Mouse (Mus musculus): Measurements from ENCODE around the gene Srp54b.
"Not testable (repeated sequence)": the region's sequence is repeated elsewhere in the genome, so short reads cannot be mapped to it uniquely, and the experiment has no call there.

The Srp54b gene

DNA sequence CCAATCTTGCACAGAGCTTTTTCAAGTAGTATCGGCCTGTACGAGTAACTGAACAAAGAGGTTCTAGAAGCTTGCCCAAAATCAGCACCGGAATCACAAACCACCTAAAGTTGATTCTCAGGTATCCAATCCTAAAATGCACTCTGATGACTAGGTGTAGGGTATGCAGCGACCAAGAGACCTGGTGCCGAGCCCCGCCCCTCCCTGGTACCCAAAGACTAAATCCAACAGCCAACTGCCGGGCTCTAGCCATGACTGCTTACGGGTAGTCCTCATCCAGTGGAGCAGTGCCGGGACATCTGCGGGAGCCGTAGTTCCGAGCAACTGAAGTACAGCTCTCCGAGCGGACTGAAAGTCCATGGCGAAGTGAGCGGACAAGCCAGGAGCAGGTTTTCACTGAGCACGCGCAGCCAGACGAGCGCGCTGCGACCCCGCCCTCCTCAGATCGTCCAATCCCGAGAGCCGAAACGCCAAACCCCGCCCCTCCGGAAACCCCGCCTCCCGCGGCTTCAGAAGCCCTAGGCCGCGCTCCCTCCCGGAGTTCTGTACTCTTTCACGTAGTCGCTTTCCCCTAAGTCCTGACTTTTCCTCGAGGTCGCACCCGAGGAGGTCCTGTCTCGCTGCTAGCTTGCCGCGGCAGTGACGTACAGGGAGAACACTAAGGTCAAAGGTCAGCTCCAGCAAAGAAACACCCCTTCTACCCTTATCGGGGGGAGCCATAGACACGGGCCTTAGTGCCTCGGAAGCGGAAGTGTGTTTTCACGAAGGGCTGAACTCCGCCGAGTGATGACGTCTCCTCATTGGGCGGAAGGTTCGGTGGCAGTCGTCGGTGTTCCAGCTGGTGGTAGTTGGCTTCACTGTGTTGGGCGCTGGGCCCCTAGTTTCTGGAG lies at the start of gene Srp54b:
TSS of gene Srp54b (plus strand) at position 546 of the 890 bp plus-strand sequence.
- DNase-seq (ENCODE audit: low spot score), result not testable (repeated sequence)

GRCm38 (mm10) chr12:55112616-55113015 lies 42.3 kb upstream of the Srp54b start:
- not testable (repeated sequence) for DNase-seq (ENCODE audit: low spot score)

DNA sequence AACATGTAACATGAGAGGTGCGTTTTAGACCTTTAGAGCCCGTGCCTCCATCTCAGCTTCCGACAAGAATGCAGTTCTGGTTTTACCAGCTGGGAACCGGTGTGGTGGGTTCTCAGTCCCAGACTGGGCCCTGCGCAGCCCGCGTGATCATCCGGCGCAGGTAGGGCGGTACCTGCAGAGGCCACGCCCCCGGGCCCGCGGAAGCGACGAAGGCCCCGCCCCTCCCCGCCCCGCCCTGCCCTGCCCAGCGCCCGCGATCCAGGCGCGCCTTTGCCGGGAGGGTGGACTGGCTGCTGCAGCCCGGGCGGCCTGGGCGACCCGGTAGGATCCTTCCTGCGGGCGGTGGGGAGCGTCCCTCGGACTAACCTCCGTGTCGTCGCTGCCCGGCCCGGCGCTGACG lies 30.7 kb upstream of the Srp54b start, which contains the start of gene Fam177a:
TSS of gene Fam177a (plus strand) at position 228 of the 400 bp plus-strand sequence.
- DNase-seq (ENCODE audit: low spot score), result not testable (repeated sequence)

GRCm38 (mm10) chr12:55124731-55125130 lies 30.2 kb upstream of the Srp54b start:
- DNase-seq (ENCODE audit: low spot score), result not testable (repeated sequence)

GRCm38 (mm10) chr12:55135540-55135939 lies 19.4 kb upstream of the Srp54b start:
- DNase-seq (ENCODE audit: low spot score), result not testable (repeated sequence)

DNA sequence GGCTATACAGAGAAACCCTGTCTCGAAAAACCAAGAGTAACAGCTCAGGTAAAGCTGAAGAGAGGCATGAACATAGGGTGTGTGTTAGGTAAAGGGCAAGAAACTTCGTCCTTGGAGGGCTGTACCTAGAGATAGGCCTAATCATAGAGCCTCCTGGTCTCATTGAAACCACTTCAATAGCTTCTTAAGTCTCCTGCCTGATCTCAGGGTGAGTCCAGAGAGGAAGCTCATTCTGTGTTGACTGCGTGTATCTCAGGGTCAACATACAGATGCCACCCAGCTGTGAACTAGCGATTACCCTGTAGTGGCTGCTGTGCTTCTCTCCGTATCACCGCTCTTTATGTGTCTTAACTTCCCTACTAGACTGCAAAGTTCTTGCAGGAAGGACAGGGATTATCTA lies 17.0 kb upstream of the Srp54b start:
- not testable (repeated sequence) for DNase-seq (ENCODE audit: low spot score)

DNA sequence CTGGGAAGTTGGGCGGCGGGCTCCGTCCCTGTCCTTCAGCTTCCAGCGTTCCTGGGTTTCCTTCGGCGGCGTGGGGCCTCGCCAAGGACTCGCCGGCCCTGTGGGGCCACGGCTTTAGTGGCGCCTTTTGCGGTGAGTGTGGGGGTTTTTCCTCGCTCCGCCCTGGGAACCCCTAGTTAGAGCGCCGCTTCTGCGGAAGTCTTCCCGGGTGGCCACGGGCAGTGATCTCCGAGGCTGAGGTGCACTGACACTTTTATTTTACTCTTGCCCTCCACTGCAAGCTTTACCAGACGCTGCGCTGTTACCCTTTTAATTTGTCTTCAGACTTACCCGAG lies 512 bp downstream of the Srp54b start:
- DNase-seq (ENCODE audit: low spot score), result not testable (repeated sequence)

GRCm38 (mm10) chr12:55167034-55167557 lies 12.2 kb downstream of the Srp54b start:
- not testable (repeated sequence) for DNase-seq (ENCODE audit: low spot score)

DNA sequence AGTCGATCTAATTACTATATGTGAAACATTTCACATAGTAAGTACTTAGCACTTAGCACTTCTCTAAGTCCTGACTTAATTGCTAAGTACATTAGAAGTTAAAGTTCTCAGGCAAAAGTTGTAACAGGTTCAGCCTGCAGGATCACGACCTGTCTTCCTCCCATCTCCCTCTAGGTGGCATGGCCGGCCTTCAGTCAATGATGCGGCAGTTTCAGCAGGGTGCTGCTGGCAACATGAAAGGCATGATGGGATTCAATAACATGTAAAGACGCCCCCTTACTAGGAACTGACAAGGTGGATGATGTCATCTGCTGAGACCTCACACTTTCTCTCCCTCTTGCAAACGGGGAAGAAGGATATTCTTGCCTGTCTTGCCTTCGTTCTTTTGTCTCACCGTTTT lies 32.8 kb downstream of the Srp54b start:
- DNase-seq (ENCODE audit: low spot score), result not testable (repeated sequence)

DNA sequence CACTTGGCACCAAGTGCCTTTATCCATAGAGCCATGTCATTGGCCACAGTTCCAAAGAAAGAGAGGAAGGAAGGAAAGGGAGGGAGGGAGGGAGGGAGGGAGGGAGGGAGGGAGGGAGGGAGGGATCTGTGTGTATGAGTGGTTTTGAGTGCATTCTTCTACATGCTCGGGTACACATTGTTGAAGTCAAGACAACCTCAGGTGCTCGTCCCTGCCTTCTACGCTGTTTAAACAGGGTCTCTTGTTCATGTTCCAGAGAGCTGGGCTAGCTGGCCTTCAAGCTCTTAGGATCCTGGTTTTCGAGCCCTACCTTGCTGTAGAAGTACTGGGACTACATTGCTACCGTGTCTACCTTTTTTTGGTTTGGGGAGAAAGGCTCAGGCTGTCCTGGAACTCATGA lies 34.2 kb downstream of the Srp54b start:
- not testable (repeated sequence) for DNase-seq (ENCODE audit: low spot score)

DNA sequence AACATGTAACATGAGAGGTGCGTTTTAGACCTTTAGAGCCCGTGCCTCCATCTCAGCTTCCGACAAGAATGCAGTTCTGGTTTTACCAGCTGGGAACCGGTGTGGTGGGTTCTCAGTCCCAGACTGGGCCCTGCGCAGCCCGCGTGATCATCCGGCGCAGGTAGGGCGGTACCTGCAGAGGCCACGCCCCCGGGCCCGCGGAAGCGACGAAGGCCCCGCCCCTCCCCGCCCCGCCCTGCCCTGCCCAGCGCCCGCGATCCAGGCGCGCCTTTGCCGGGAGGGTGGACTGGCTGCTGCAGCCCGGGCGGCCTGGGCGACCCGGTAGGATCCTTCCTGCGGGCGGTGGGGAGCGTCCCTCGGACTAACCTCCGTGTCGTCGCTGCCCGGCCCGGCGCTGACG lies 44.4 kb downstream of the Srp54b start, which contains the start of gene 1700047I17Rik2:
TSS of gene 1700047I17Rik2 (plus strand) at position 287 of the 400 bp plus-strand sequence.
- not testable (repeated sequence) for DNase-seq (ENCODE audit: low spot score)

DNA sequence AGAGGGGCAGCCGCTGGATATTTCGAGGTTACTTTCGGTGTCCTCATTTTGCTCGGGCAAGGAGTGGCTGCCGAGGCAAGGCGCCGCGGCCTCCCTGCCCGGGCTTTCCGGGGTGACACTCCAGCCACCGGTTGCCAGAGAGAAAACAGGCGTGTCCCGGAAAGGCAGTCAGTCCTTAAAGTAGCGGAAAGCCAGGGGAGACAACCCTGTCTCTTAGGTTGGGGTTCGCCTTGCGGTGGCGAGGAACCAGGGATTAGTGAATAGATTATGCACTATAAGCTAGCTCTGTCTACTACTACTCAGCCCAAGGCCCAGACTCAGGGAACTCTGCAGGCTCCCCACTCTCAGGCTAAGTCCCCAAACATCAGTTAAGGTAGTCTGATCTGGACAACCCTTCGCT lies 44.9 kb downstream of the Srp54b start:
- DNase-seq (ENCODE audit: low spot score), result not testable (repeated sequence)

DNA sequence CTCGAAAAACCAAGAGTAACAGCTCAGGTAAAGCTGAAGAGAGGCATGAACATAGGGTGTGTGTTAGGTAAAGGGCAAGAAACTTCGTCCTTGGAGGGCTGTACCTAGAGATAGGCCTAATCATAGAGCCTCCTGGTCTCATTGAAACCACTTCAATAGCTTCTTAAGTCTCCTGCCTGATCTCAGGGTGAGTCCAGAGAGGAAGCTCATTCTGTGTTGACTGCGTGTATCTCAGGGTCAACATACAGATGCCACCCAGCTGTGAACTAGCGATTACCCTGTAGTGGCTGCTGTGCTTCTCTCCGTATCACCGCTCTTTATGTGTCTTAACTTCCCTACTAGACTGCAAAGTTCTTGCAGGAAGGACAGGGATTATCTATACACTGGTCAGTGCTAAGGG lies 58.0 kb downstream of the Srp54b start:
- DNase-seq (ENCODE audit: low spot score), result not testable (repeated sequence)

DNA sequence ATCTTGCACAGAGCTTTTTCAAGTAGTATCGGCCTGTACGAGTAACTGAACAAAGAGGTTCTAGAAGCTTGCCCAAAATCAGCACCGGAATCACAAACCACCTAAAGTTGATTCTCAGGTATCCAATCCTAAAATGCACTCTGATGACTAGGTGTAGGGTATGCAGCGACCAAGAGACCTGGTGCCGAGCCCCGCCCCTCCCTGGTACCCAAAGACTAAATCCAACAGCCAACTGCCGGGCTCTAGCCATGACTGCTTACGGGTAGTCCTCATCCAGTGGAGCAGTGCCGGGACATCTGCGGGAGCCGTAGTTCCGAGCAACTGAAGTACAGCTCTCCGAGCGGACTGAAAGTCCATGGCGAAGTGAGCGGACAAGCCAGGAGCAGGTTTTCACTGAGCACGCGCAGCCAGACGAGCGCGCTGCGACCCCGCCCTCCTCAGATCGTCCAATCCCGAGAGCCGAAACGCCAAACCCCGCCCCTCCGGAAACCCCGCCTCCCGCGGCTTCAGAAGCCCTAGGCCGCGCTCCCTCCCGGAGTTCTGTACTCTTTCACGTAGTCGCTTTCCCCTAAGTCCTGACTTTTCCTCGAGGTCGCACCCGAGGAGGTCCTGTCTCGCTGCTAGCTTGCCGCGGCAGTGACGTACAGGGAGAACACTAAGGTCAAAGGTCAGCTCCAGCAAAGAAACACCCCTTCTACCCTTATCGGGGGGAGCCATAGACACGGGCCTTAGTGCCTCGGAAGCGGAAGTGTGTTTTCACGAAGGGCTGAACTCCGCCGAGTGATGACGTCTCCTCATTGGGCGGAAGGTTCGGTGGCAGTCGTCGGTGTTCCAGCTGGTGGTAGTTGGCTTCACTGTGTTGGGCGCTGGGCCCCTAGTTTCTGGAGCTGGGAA lies 75.0 kb downstream of the Srp54b start, which contains the start of gene Srp54c:
TSS of gene Srp54c (plus strand) at position 543 of the 894 bp plus-strand sequence.
- not testable (repeated sequence) for DNase-seq (ENCODE audit: low spot score)

- not testable (repeated sequence) for DNase-seq (ENCODE audit: low spot score)
Observed at GRCm38 (mm10) chr12:55230520-55230861, 75.6 kb downstream of the Srp54b start.

Data from testis, postnatal 14 days (tissue).